Mouse (Mus musculus): ENCODE data around the gene Acp5.

GRCm38 (mm10) chr9:22092746-22093145 is 42.8 kb downstream of the Acp5 start:
- TF ChIP-seq POLR2A (IDR thresholded peaks at IDR 0.05; ENCODE audit: insufficient read depth, low read depth, low read length) (no peak), EP300 (IDR thresholded peaks at IDR 0.05; ENCODE audit: insufficient read depth, low read depth, low read length) (no peak)

Data from heart, adult 2 months (tissue).